In genomic region chr12:102743036-102743588, GRCm38 (mm10) we compare ENCODE assay signal across 9 mouse cellular contexts. TPM values are rescaled to one million over a fixed set of nuclear protein-coding genes. Genes with fewer than 3 reads are reported as not detected.
DNase-seq lines count a peak whose midpoint lies in the region; ATAC-seq and TF ChIP-seq lines count a peak whose summit lies in the region.
"Had no signal": no experiment of that assay in that cellular context is flagged by ENCODE, and none has a peak within 500 bp of the region (broad histone marks: within the 10 kb centered on the region; RNA-seq: fewer than 3 reads in every experiment).

No protein-coding gene starts in this region.

- WGBS in heart, embryonic 12.5 days: under 1% methylated on average over 33 of the region's 33 CpGs
- WGBS in liver, embryonic 11.5 days: 2% methylated on average over 33 of the region's 33 CpGs

- intact Hi-C loops in heart, postnatal 14 days (cut with DNase I): loop anchor here (5.0 kb wide), 1 partner anchor 134 kb away; the partner anchor contains the start of gene Btbd7

- peak overlapping the region; percentile 95 for H3K4me3 ChIP-seq in heart, embryonic 12.5 days
- H3K4me3 ChIP-seq in E14TG2a.4 (replicated peaks; ENCODE audit: low read length): peak overlapping the region; percentile 92
- H3K4me3 ChIP-seq in liver, embryonic 11.5 days (ENCODE audit: low read depth, low read length): peak overlapping the region; percentile 80

- H3K36me3 ChIP-seq in heart, embryonic 12.5 days: peaks cover 10% of the 10 kb centered on the region; the same call in 1 of the 2 replicates
- H3K36me3 ChIP-seq in E14TG2a.4 (ENCODE audit: insufficient read depth, low read length): peaks cover 49% of the 10 kb centered on the region
- 0 out of 2 replicates have a peak, but pooled peaks cover 2% of the 10 kb centered on the region for H3K36me3 ChIP-seq in liver, embryonic 11.5 days (ENCODE audit: control insufficient read depth, insufficient read depth, low read length)

- no peak for TF ChIP-seq CTCF in E14TG2a.4 (conservative IDR thresholded peaks at IDR 0.05; ENCODE audit: low read length)

- no peak for DNase-seq in heart, postnatal 14 days
- DNase-seq in liver, embryonic 11.5 days (ENCODE audit: low spot score): no peak
- peak; percentile 20 for DNase-seq in testis, postnatal 14 days (ENCODE audit: low spot score)
- no peak for DNase-seq in urinary bladder, adult 18-20 months (ENCODE audit: low spot score in 2 of 2)

- ATAC-seq in heart, embryonic 12.5 days (ENCODE audit: insufficient number of reproducible peaks, low FRiP score): peak; percentile 45
- peak; percentile 72 for ATAC-seq in erythroid progenitor cell, adult 5-6 weeks (replicated peaks; ENCODE audit: low FRiP score, poor library complexity, severe bottlenecking)
- ATAC-seq in liver, embryonic 11.5 days (replicated peaks; ENCODE audit: low FRiP score): peak; percentile 41
- no peak for ATAC-seq in granulocyte monocyte progenitor cell, adult 5-6 weeks (replicated peaks; ENCODE audit: poor library complexity, severe bottlenecking)

- peaks cover 21% of the 10 kb centered on the region for H3K4me1 ChIP-seq in heart, embryonic 12.5 days (replicated peaks)
- H3K4me1 ChIP-seq in E14TG2a.4 (replicated peaks; ENCODE audit: low read depth, low read length): peaks cover 42% of the 10 kb centered on the region
- H3K4me1 ChIP-seq in liver, embryonic 11.5 days (replicated peaks; ENCODE audit: control insufficient read depth, insufficient read depth, low read length): peaks cover 18% of the 10 kb centered on the region

- H3K27me3 ChIP-seq in heart, embryonic 12.5 days (replicated peaks): no peaks in the 10 kb centered on the region
- H3K27me3 ChIP-seq in E14TG2a.4 (ENCODE audit: insufficient read depth, low read length): no peaks in the 10 kb centered on the region
- H3K27me3 ChIP-seq in liver, embryonic 11.5 days (replicated peaks; ENCODE audit: control insufficient read depth, insufficient read depth, low read length): no peaks in the 10 kb centered on the region

- H3K9me3 ChIP-seq in heart, embryonic 12.5 days (replicated peaks): no peaks in the 10 kb centered on the region
- no peaks in the 10 kb centered on the region for H3K9me3 ChIP-seq in E14TG2a.4 (ENCODE audit: low read length)
- no peaks in the 10 kb centered on the region for H3K9me3 ChIP-seq in liver, embryonic 11.5 days (ENCODE audit: control insufficient read depth, low read length)

- H3K9ac ChIP-seq in heart, embryonic 12.5 days: peak overlapping the region; percentile 92
- peak overlapping the region; percentile 86 for H3K9ac ChIP-seq in liver, embryonic 11.5 days (ENCODE audit: low read depth, low read length)

- peak overlapping the region; percentile 89 for H3K4me2 ChIP-seq in heart, embryonic 12.5 days
- H3K4me2 ChIP-seq in liver, embryonic 11.5 days: peak overlapping the region; percentile 86

- H3K27ac ChIP-seq in heart, embryonic 12.5 days (ENCODE audit: poor library complexity, severe bottlenecking): peak overlapping the region; percentile 97
- H3K27ac ChIP-seq in liver, embryonic 11.5 days (ENCODE audit: low read depth, low read length): peak overlapping the region; percentile 89; the same call in 1 of the 2 replicates

RNA-seq across cellular contexts. Expression of gene Moap1, which starts 0.3 kb away (rescaled TPM):
- 17.4 and 18.6 TPM in 2 replicates for polyA plus RNA-seq in heart, embryonic 12.5 days (2016; fragmentation: Nextera tagmentation; extraction: Ambion mirVana)
- total RNA-seq in heart, postnatal 14 days (2021): 1 to 10 TPM; 6.3 to 6.6 TPM
- total RNA-seq in erythroid progenitor cell, adult 5-6 weeks (2015; ENCODE audit: low replicate concordance): 10.1 and 10.5 TPM in 2 replicates
- 8.2 TPM in 1 of 2 replicates, not detected in the other for total RNA-seq in erythroid progenitor cell, adult 5-6 weeks (2017; ENCODE audit: low replicate concordance)
- 18.3 and 18.4 TPM in 2 replicates for polyA plus RNA-seq in liver, embryonic 11.5 days (2014; fragmentation: Nextera tagmentation; extraction: Ambion mirVana)
- 11.0 and 11.1 TPM in 2 replicates for total RNA-seq in granulocyte monocyte progenitor cell, adult 5-6 weeks (2014; fragmentation: Nextera tagmentation)
- 9.3 and 15.6 TPM in 2 replicates for total RNA-seq in granulocyte monocyte progenitor cell, adult 5-6 weeks (2017)

RNA-seq across cellular contexts. Expression of gene Tmem251, which starts 0.5 kb away (rescaled TPM):
- 7.1 and 8.2 TPM in 2 replicates for polyA plus RNA-seq in heart, embryonic 12.5 days (2016; fragmentation: Nextera tagmentation; extraction: Ambion mirVana)
- 1 to 10 TPM; 3.9 to 5.4 TPM for total RNA-seq in heart, postnatal 14 days (2021)
- 2.9 and 3.4 TPM in 2 replicates for total RNA-seq in erythroid progenitor cell, adult 5-6 weeks (2015; ENCODE audit: low replicate concordance)
- 2.2 TPM in 1 of 2 replicates, not detected in the other for total RNA-seq in erythroid progenitor cell, adult 5-6 weeks (2017; ENCODE audit: low replicate concordance)
- polyA plus RNA-seq in liver, embryonic 11.5 days (2014; fragmentation: Nextera tagmentation; extraction: Ambion mirVana): 12.6 and 14.0 TPM in 2 replicates
- 6.5 and 8.7 TPM in 2 replicates for total RNA-seq in granulocyte monocyte progenitor cell, adult 5-6 weeks (2014; fragmentation: Nextera tagmentation)
- total RNA-seq in granulocyte monocyte progenitor cell, adult 5-6 weeks (2017): 8.0 and 9.3 TPM in 2 replicates

RNA-seq across cellular contexts. Expression of gene Gm28051, which starts 14.5 kb away (rescaled TPM):
- polyA plus RNA-seq in heart, embryonic 12.5 days (2016; fragmentation: Nextera tagmentation; extraction: Ambion mirVana): not detected in 2 replicates
- total RNA-seq in heart, postnatal 14 days (2021): not detected
- not detected in 2 replicates for total RNA-seq in erythroid progenitor cell, adult 5-6 weeks (2015; ENCODE audit: low replicate concordance)
- not detected in 2 replicates for total RNA-seq in erythroid progenitor cell, adult 5-6 weeks (2017; ENCODE audit: low replicate concordance)
- not detected in 2 replicates for polyA plus RNA-seq in liver, embryonic 11.5 days (2014; fragmentation: Nextera tagmentation; extraction: Ambion mirVana)
- not detected in 2 replicates for total RNA-seq in granulocyte monocyte progenitor cell, adult 5-6 weeks (2014; fragmentation: Nextera tagmentation)
- total RNA-seq in granulocyte monocyte progenitor cell, adult 5-6 weeks (2017): not detected in 2 replicates
- polyA plus RNA-seq: large intestine, adult 2 months had no signal

RNA-seq across cellular contexts. Expression of gene Gon7, which starts 14.5 kb away (rescaled TPM):
- 24.4 and 25.2 TPM in 2 replicates for polyA plus RNA-seq in heart, embryonic 12.5 days (2016; fragmentation: Nextera tagmentation; extraction: Ambion mirVana)
- 10 to 100 TPM in 1 of 2 experiments, 1 to 10 TPM in 1; 9.3 to 10.6 TPM for total RNA-seq in heart, postnatal 14 days (2021)
- 10.5 and 17.2 TPM in 2 replicates for total RNA-seq in erythroid progenitor cell, adult 5-6 weeks (2015; ENCODE audit: low replicate concordance)
- 7.3 and 15.9 TPM in 2 replicates for total RNA-seq in erythroid progenitor cell, adult 5-6 weeks (2017; ENCODE audit: low replicate concordance)
- polyA plus RNA-seq in liver, embryonic 11.5 days (2014; fragmentation: Nextera tagmentation; extraction: Ambion mirVana): 31.0 and 36.8 TPM in 2 replicates
- total RNA-seq in granulocyte monocyte progenitor cell, adult 5-6 weeks (2014; fragmentation: Nextera tagmentation): 16.5 and 19.2 TPM in 2 replicates
- 12.9 and 22.2 TPM in 2 replicates for total RNA-seq in granulocyte monocyte progenitor cell, adult 5-6 weeks (2017)

RNA-seq across cellular contexts. Expression of gene Ubr7, which starts 14.7 kb away (rescaled TPM):
- 34.7 and 35.1 TPM in 2 replicates for polyA plus RNA-seq in heart, embryonic 12.5 days (2016; fragmentation: Nextera tagmentation; extraction: Ambion mirVana)
- total RNA-seq in heart, postnatal 14 days (2021): 10 to 100 TPM; 26.4 to 30.0 TPM
- 15.5 and 16.6 TPM in 2 replicates for total RNA-seq in erythroid progenitor cell, adult 5-6 weeks (2015; ENCODE audit: low replicate concordance)
- total RNA-seq in erythroid progenitor cell, adult 5-6 weeks (2017; ENCODE audit: low replicate concordance): 13.8 and 24.4 TPM in 2 replicates
- polyA plus RNA-seq in liver, embryonic 11.5 days (2014; fragmentation: Nextera tagmentation; extraction: Ambion mirVana): 53.3 and 57.2 TPM in 2 replicates
- 35.6 and 43.9 TPM in 2 replicates for total RNA-seq in granulocyte monocyte progenitor cell, adult 5-6 weeks (2014; fragmentation: Nextera tagmentation)
- total RNA-seq in granulocyte monocyte progenitor cell, adult 5-6 weeks (2017): 48.8 and 58.8 TPM in 2 replicates
